Mouse (Mus musculus): Measurements from ENCODE around the gene Btf3.

DNA sequence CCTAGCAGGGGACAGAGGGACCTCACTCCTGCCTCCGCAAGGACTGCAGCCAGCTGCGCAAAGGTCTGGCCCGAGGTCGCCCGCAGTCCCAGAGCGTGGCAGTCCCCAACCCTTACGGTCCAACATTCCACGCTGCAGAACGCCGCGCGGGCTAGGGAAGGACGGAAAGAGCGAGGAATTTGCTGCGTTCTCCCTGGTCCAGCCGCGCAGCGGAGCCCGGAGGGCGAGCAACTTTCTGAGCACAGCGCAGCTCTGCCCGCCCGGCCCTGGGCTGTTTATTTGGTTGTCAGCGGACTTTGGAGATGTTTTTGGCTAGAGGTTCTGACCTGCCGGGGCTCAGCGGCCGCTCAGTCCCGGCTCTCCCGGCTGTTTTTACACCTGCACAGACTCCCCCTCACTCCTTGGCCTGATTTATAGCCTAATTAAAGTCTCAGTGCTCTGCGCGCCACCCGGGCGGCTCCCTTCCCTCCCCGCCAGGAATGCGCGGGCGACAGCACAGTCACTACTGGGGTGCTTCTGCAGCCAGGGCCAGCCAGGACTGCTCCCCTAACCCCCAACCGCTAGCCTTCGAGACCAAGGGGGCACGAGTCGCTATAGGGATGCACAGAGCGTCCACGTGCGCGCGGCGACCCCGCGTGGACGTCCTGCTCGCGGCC, 49.1 kb upstream of the Btf3 start:
- TF ChIP-seq POLR2A (IDR thresholded peaks at IDR 0.05; ENCODE audit: borderline replicate concordance, low read depth, low read length), result no peak
- no peak for TF ChIP-seq CTCF (IDR thresholded peaks at IDR 0.05; ENCODE audit: low read depth, low read length)

Data from bone marrow macrophage, adult 2 months (primary cell).